Mouse (Mus musculus): Measurements from ENCODE around the gene Arhgap18.

Arhgap18 gene

GRCm38 (mm10) chr10:26754006-26754405 lies 785 bp downstream of the Arhgap18 start:
- no peaks in the 10 kb centered on the region for H3K27me3 ChIP-seq (ENCODE audit: insufficient read depth, low read length)
- TF ChIP-seq NANOG (IDR thresholded peaks at IDR 0.05; ENCODE audit: borderline replicate concordance, low read length) (no peak), POU5F1 (IDR thresholded peaks at IDR 0.05; ENCODE audit: borderline replicate concordance, low read length) (no peak), CTCF (conservative IDR thresholded peaks at IDR 0.05; ENCODE audit: low read length) (no peak)

GRCm38 (mm10) chr10:26757231-26757630 lies 4.0 kb downstream of the Arhgap18 start:
- no peak for TF ChIP-seq CTCF (conservative IDR thresholded peaks at IDR 0.05; ENCODE audit: low read length)
- TF ChIP-seq NANOG (IDR thresholded peaks at IDR 0.05; ENCODE audit: borderline replicate concordance, low read length): no peak
- no peak for TF ChIP-seq POU5F1 (IDR thresholded peaks at IDR 0.05; ENCODE audit: borderline replicate concordance, low read length)
- Histone ChIP-seq H3K9me3 (ENCODE audit: low read length) (no peaks in the 10 kb centered on the region), H3K36me3 (ENCODE audit: insufficient read depth, low read length) (no peaks in the 10 kb centered on the region), H3K4me1 (replicated peaks; ENCODE audit: low read depth, low read length) (no peaks in the 10 kb centered on the region; the same call in 1 of the 2 replicates), H3K4me3 (replicated peaks; ENCODE audit: low read length) (no peak overlapping the region), H3K27me3 (ENCODE audit: insufficient read depth, low read length) (no peaks in the 10 kb centered on the region)

More at GRCm38 (mm10) chr10:26754006-26754405, 785 bp downstream of the Arhgap18 start:
- Histone ChIP-seq H3K4me1 (replicated peaks; ENCODE audit: low read depth, low read length) (no peaks in the 10 kb centered on the region; the same call in 1 of the 2 replicates), H3K36me3 (ENCODE audit: insufficient read depth, low read length) (no peaks in the 10 kb centered on the region), H3K9me3 (ENCODE audit: low read length) (no peaks in the 10 kb centered on the region), H3K4me3 (replicated peaks; ENCODE audit: low read length) (no peak overlapping the region)

- no peaks in the 10 kb centered on the region for H3K4me1 ChIP-seq (replicated peaks; ENCODE audit: low read depth, low read length)
- H3K4me3 ChIP-seq (replicated peaks; ENCODE audit: low read length): no peak overlapping the region
- no peaks in the 10 kb centered on the region for H3K36me3 ChIP-seq (ENCODE audit: insufficient read depth, low read length)
- no peaks in the 10 kb centered on the region for H3K9me3 ChIP-seq (ENCODE audit: low read length)
- H3K27me3 ChIP-seq (ENCODE audit: insufficient read depth, low read length): no peaks in the 10 kb centered on the region
- TF ChIP-seq POU5F1 (IDR thresholded peaks at IDR 0.05; ENCODE audit: borderline replicate concordance, low read length): no peak
- TF ChIP-seq CTCF (conservative IDR thresholded peaks at IDR 0.05; ENCODE audit: low read length): no peak
- TF ChIP-seq NANOG (IDR thresholded peaks at IDR 0.05; ENCODE audit: borderline replicate concordance, low read length): no peak
Observed at GRCm38 (mm10) chr10:26759469-26759868, 6.2 kb downstream of the Arhgap18 start.

GRCm38 (mm10) chr10:26761103-26761502 lies 7.9 kb downstream of the Arhgap18 start:
- TF ChIP-seq POU5F1 (IDR thresholded peaks at IDR 0.05; ENCODE audit: borderline replicate concordance, low read length): no peak
- TF ChIP-seq NANOG (IDR thresholded peaks at IDR 0.05; ENCODE audit: borderline replicate concordance, low read length): no peak
- TF ChIP-seq CTCF (conservative IDR thresholded peaks at IDR 0.05; ENCODE audit: low read length): no peak
- H3K4me1 ChIP-seq (replicated peaks; ENCODE audit: low read depth, low read length): no peaks in the 10 kb centered on the region
- no peak overlapping the region for H3K4me3 ChIP-seq (replicated peaks; ENCODE audit: low read length)
- no peaks in the 10 kb centered on the region for H3K27me3 ChIP-seq (ENCODE audit: insufficient read depth, low read length)
- H3K9me3 ChIP-seq (ENCODE audit: low read length): no peaks in the 10 kb centered on the region
- no peaks in the 10 kb centered on the region for H3K36me3 ChIP-seq (ENCODE audit: insufficient read depth, low read length)

GRCm38 (mm10) chr10:26761991-26762903 lies 9.0 kb downstream of the Arhgap18 start:
- Histone ChIP-seq H3K36me3 (ENCODE audit: insufficient read depth, low read length) (no peaks in the 10 kb centered on the region), H3K9me3 (ENCODE audit: low read length) (no peaks in the 10 kb centered on the region), H3K27me3 (ENCODE audit: insufficient read depth, low read length) (no peaks in the 10 kb centered on the region), H3K4me3 (replicated peaks; ENCODE audit: low read length) (no peak overlapping the region), H3K4me1 (replicated peaks; ENCODE audit: low read depth, low read length) (no peaks in the 10 kb centered on the region)
- TF ChIP-seq POU5F1 (IDR thresholded peaks at IDR 0.05; ENCODE audit: borderline replicate concordance, low read length): no peak
- TF ChIP-seq CTCF (conservative IDR thresholded peaks at IDR 0.05; ENCODE audit: low read length): no peak

GRCm38 (mm10) chr10:26767196-26767595 lies 14.0 kb downstream of the Arhgap18 start:
- Histone ChIP-seq H3K4me1 (replicated peaks; ENCODE audit: low read depth, low read length) (no peaks in the 10 kb centered on the region), H3K4me3 (replicated peaks; ENCODE audit: low read length) (no peak overlapping the region), H3K9me3 (ENCODE audit: low read length) (no peaks in the 10 kb centered on the region), H3K27me3 (ENCODE audit: insufficient read depth, low read length) (no peaks in the 10 kb centered on the region), H3K36me3 (ENCODE audit: insufficient read depth, low read length) (no peaks in the 10 kb centered on the region)
- TF ChIP-seq NANOG (IDR thresholded peaks at IDR 0.05; ENCODE audit: borderline replicate concordance, low read length): no peak

- peaks cover 10% of the 10 kb centered on the region for H3K27me3 ChIP-seq (ENCODE audit: insufficient read depth, low read length)
- H3K4me3 ChIP-seq (replicated peaks; ENCODE audit: low read length): no peak overlapping the region
- no peaks in the 10 kb centered on the region for H3K9me3 ChIP-seq (ENCODE audit: low read length)
- no peak for TF ChIP-seq NANOG (IDR thresholded peaks at IDR 0.05; ENCODE audit: borderline replicate concordance, low read length)
- no peak for TF ChIP-seq CTCF (conservative IDR thresholded peaks at IDR 0.05; ENCODE audit: low read length)
- no peak for TF ChIP-seq POU5F1 (IDR thresholded peaks at IDR 0.05; ENCODE audit: borderline replicate concordance, low read length)
- H3K36me3 ChIP-seq (ENCODE audit: insufficient read depth, low read length): no peaks in the 10 kb centered on the region
- H3K4me1 ChIP-seq (replicated peaks; ENCODE audit: low read depth, low read length): peaks cover 14% of the 10 kb centered on the region
Observed at GRCm38 (mm10) chr10:26768943-26769342, 15.7 kb downstream of the Arhgap18 start.

- no peak overlapping the region for H3K4me3 ChIP-seq (replicated peaks; ENCODE audit: low read length)
- peaks cover 14% of the 10 kb centered on the region for H3K4me1 ChIP-seq (replicated peaks; ENCODE audit: low read depth, low read length)
- H3K9me3 ChIP-seq (ENCODE audit: low read length): no peaks in the 10 kb centered on the region
- peaks cover 17% of the 10 kb centered on the region for H3K27me3 ChIP-seq (ENCODE audit: insufficient read depth, low read length)
- TF ChIP-seq CTCF (conservative IDR thresholded peaks at IDR 0.05; ENCODE audit: low read length): no peak
- TF ChIP-seq POU5F1 (IDR thresholded peaks at IDR 0.05; ENCODE audit: borderline replicate concordance, low read length): no peak
- TF ChIP-seq NANOG (IDR thresholded peaks at IDR 0.05; ENCODE audit: borderline replicate concordance, low read length): no peak
- no peaks in the 10 kb centered on the region for H3K36me3 ChIP-seq (ENCODE audit: insufficient read depth, low read length)
Observed at GRCm38 (mm10) chr10:26770035-26770434, 16.8 kb downstream of the Arhgap18 start.

All from E14TG2a.4 (cell line).